Mouse (Mus musculus) MEL (cell line): ENCODE data around the gene Mllt11. TPM values are rescaled to one million over a fixed set of nuclear protein-coding genes. Genes with fewer than 3 reads are reported as not detected.

Experiments
- DNase-seq: peaks from one replicate; pipeline ENCODE4 v3.0.0; 2011; ENCODE audit warnings: low read depth, low spot score
- H3K27ac ChIP-seq: 2 replicates; pipeline ENCODE4 v1.5.1; 2012; ENCODE audit warnings: low read depth, mild to moderate bottlenecking, control low read depth, low read length, moderate library complexity; ENCODE audit not compliant: control insufficient read depth
- H3K27me3 ChIP-seq, 2 experiments: fragments of 150-350 bp in 1 of 2; sonication (generic) in 1 of 2; 2 replicates each; pipeline ENCODE4 v1.6.1; 2012; ENCODE audit warnings: low read length in 2 of 2, mild to moderate bottlenecking in 2 of 2, improper control_type of control experiment in 1 of 2, moderate library complexity in 1 of 2; ENCODE audit not compliant: insufficient read depth in 2 of 2, control insufficient read depth in 1 of 2
- H3K36me3 ChIP-seq, 2 experiments: 2 replicates each; pipeline ENCODE4 v1.6.1; 2012 to 2014; ENCODE audit warnings: low read length in 2 of 2, improper control_type of control experiment in 1 of 2, inconsistent platforms in 1 of 2, mild to moderate bottlenecking in 1 of 2; ENCODE audit not compliant: insufficient read depth in 2 of 2, control insufficient read depth in 1 of 2
- H3K4me1 ChIP-seq, 2 experiments: fragments of 150-350 bp in 1 of 2; sonication (generic) in 1 of 2; 2 replicates each; pipeline ENCODE4 v1.6.1; 2012; ENCODE audit warnings: low read length in 2 of 2, improper control_type of control experiment in 1 of 2, mild to moderate bottlenecking in 1 of 2; ENCODE audit not compliant: insufficient read depth in 2 of 2, control insufficient read depth in 1 of 2
- H3K4me3 ChIP-seq, 2 experiments: fragments of 150-350 bp in 1 of 2; sonication (generic) in 1 of 2; 2 replicates each; pipeline ENCODE4 v1.5.1; 2012; ENCODE audit warnings: low read depth in 2 of 2, low read length in 2 of 2, mild to moderate bottlenecking in 2 of 2, moderate library complexity in 2 of 2, control low read depth in 1 of 2, improper control_type of control experiment in 1 of 2; ENCODE audit not compliant: control insufficient read depth in 1 of 2, insufficient read depth in 1 of 2
- H3K79me2 ChIP-seq: 2 replicates; pipeline ENCODE4 v1.6.1; 2012; ENCODE audit warnings: mild to moderate bottlenecking, low read length, moderate library complexity; ENCODE audit not compliant: control insufficient read depth, poor library complexity, insufficient read depth
- H3K9ac ChIP-seq: 2 replicates; pipeline ENCODE4 v1.6.1; 2012; ENCODE audit warnings: low read depth, mild to moderate bottlenecking, control low read depth, low read length, moderate library complexity; ENCODE audit not compliant: control insufficient read depth, poor library complexity, severe bottlenecking
- H3K9me3 ChIP-seq: fragments of 150-350 bp; sonication (generic); replicated peaks from 2 replicates; pipeline ENCODE4 v1.6.1; 2012; ENCODE audit warnings: mild to moderate bottlenecking, low read length, improper control_type of control experiment, moderate library complexity; ENCODE audit not compliant: insufficient read depth
- CHD2 ChIP-seq: IDR thresholded peaks from 2 replicates; pipeline ENCODE4 v1.6.1; 2011; ENCODE audit warnings: low read length, improper control_type of control experiment
- CTCF ChIP-seq, 3 experiments: IDR thresholded peaks in 2 of 3; conservative IDR thresholded peaks in 1 of 3; 2 replicates each; pipeline ENCODE4 v1.5.1; 2011 to 2012; ENCODE audit warnings: low read length in 3 of 3, low read depth in 2 of 3, mild to moderate bottlenecking in 2 of 3, improper control_type of control experiment in 1 of 3, inconsistent platforms in 1 of 3, mixed read lengths in 1 of 3, moderate library complexity in 1 of 3; ENCODE audit not compliant: control insufficient read depth in 1 of 3, insufficient read depth in 1 of 3, poor library complexity in 1 of 3, severe bottlenecking in 1 of 3
- E2F4 ChIP-seq: IDR thresholded peaks from 2 replicates; pipeline ENCODE4 v1.6.1; 2011; ENCODE audit warnings: low read depth, low read length, improper control_type of control experiment, borderline replicate concordance
- ELF1 ChIP-seq: IDR thresholded peaks from 2 replicates; pipeline ENCODE4 v1.6.1; 2014; ENCODE audit warnings: low read depth, mild to moderate bottlenecking, inconsistent platforms, low read length, improper control_type of control experiment, moderate library complexity
- EP300 ChIP-seq, 2 experiments: IDR thresholded peaks; 2 replicates each; pipeline ENCODE4 v1.6.1; 2011; ENCODE audit warnings: improper control_type of control experiment in 2 of 2, low read length in 2 of 2, low read depth in 1 of 2, mild to moderate bottlenecking in 1 of 2
- ETS1 ChIP-seq: IDR thresholded peaks from 2 replicates; pipeline ENCODE4 v1.6.1; 2012; ENCODE audit warnings: low read depth, mild to moderate bottlenecking, inconsistent platforms, low read length, improper control_type of control experiment, moderate library complexity
- GABPA ChIP-seq: IDR thresholded peaks from 2 replicates; pipeline ENCODE4 v1.6.1; 2012; ENCODE audit warnings: low read depth, mild to moderate bottlenecking, inconsistent platforms, low read length, improper control_type of control experiment, moderate library complexity
- GATA1 ChIP-seq: IDR thresholded peaks from 2 replicates; pipeline ENCODE4 v1.6.1; 2011; ENCODE audit warnings: low read depth, low read length, improper control_type of control experiment
- HCFC1 ChIP-seq: IDR thresholded peaks from 2 replicates; pipeline ENCODE4 v1.6.1; 2012; ENCODE audit warnings: low read depth, mild to moderate bottlenecking, inconsistent platforms, low read length, improper control_type of control experiment, moderate library complexity
- MAFK ChIP-seq: IDR thresholded peaks from 2 replicates; pipeline ENCODE4 v1.6.1; 2011; ENCODE audit warnings: low read depth, mild to moderate bottlenecking, low read length, improper control_type of control experiment, borderline replicate concordance
- MAZ ChIP-seq: IDR thresholded peaks from 2 replicates; pipeline ENCODE4 v1.6.1; 2012; ENCODE audit warnings: low read depth, mild to moderate bottlenecking, inconsistent platforms, low read length, improper control_type of control experiment
- MXI1 ChIP-seq: IDR thresholded peaks from 2 replicates; pipeline ENCODE4 v1.6.1; 2011; ENCODE audit warnings: mild to moderate bottlenecking, low read depth, low read length, improper control_type of control experiment
- MYB ChIP-seq: IDR thresholded peaks from 2 replicates; pipeline ENCODE4 v1.6.1; 2011; ENCODE audit warnings: mild to moderate bottlenecking, low read depth, low read length, improper control_type of control experiment
- MYC ChIP-seq: IDR thresholded peaks from 2 replicates; pipeline ENCODE4 v1.6.1; 2011; ENCODE audit warnings: low read depth, mild to moderate bottlenecking, low read length, improper control_type of control experiment, moderate library complexity
- NELFE ChIP-seq: IDR thresholded peaks from 2 replicates; pipeline ENCODE4 v1.6.1; 2011; ENCODE audit warnings: low read depth, low read length, improper control_type of control experiment
- NRF1 ChIP-seq: IDR thresholded peaks from 2 replicates; pipeline ENCODE4 v1.6.1; 2014; ENCODE audit warnings: low read depth, mild to moderate bottlenecking, inconsistent platforms, low read length, improper control_type of control experiment, moderate library complexity; ENCODE audit not compliant: poor library complexity, insufficient read depth, severe bottlenecking
- POLR2AphosphoS5 ChIP-seq: IDR thresholded peaks from 2 replicates; pipeline ENCODE4 v1.6.1; 2012; ENCODE audit warnings: low read depth, borderline replicate concordance, mild to moderate bottlenecking, inconsistent platforms, low read length, moderate library complexity, mixed read lengths
- RAD21 ChIP-seq: IDR thresholded peaks from 2 replicates; pipeline ENCODE4 v1.6.1; 2011; ENCODE audit warnings: mild to moderate bottlenecking, low read depth, low read length, improper control_type of control experiment
- RCOR1 ChIP-seq: IDR thresholded peaks from 2 replicates; pipeline ENCODE4 v1.6.1; 2012; ENCODE audit warnings: low read depth, mild to moderate bottlenecking, inconsistent platforms, low read length, improper control_type of control experiment
- SIN3A ChIP-seq: IDR thresholded peaks from 2 replicates; pipeline ENCODE4 v1.6.1; 2012; ENCODE audit warnings: low read length, improper control_type of control experiment, inconsistent platforms
- TAL1 ChIP-seq: IDR thresholded peaks from 2 replicates; pipeline ENCODE4 v1.6.1; 2012; ENCODE audit warnings: mild to moderate bottlenecking, inconsistent platforms, low read length, moderate library complexity, mixed read lengths
- TBP ChIP-seq: IDR thresholded peaks from 2 replicates; pipeline ENCODE4 v1.8.0; 2011; ENCODE audit warnings: low read depth, low read length, improper control_type of control experiment
- TCF12 ChIP-seq: IDR thresholded peaks from 2 replicates; pipeline ENCODE4 v1.6.1; 2014; ENCODE audit warnings: low read depth, mild to moderate bottlenecking, inconsistent platforms, low read length, improper control_type of control experiment, moderate library complexity
- UBTF ChIP-seq: IDR thresholded peaks from 2 replicates; pipeline ENCODE4 v1.6.1; 2012; ENCODE audit warnings: low read depth, mild to moderate bottlenecking, inconsistent platforms, low read length, improper control_type of control experiment, moderate library complexity, borderline replicate concordance; ENCODE audit not compliant: insufficient read depth
- USF1 ChIP-seq: IDR thresholded peaks from 2 replicates; pipeline ENCODE4 v1.6.1; 2014; ENCODE audit warnings: low read depth, mild to moderate bottlenecking, inconsistent platforms, low read length, improper control_type of control experiment, moderate library complexity
- ZC3H11A ChIP-seq: IDR thresholded peaks from 2 replicates; pipeline ENCODE4 v1.6.1; 2012; ENCODE audit warnings: low read depth, mild to moderate bottlenecking, inconsistent platforms, low read length, improper control_type of control experiment
- ZKSCAN1 ChIP-seq: IDR thresholded peaks from 2 replicates; pipeline ENCODE4 v1.6.1; 2012; ENCODE audit warnings: low read depth, mild to moderate bottlenecking, inconsistent platforms, low read length, improper control_type of control experiment, moderate library complexity
- ZMIZ1 ChIP-seq: IDR thresholded peaks from 2 replicates; pipeline ENCODE4 v1.6.1; 2012; ENCODE audit warnings: low read depth, mild to moderate bottlenecking, inconsistent platforms, low read length, improper control_type of control experiment, moderate library complexity
- ZNF384 ChIP-seq: IDR thresholded peaks from 2 replicates; pipeline ENCODE4 v1.6.1; 2012; ENCODE audit warnings: low read depth, mild to moderate bottlenecking, inconsistent platforms, low read length, improper control_type of control experiment
- polyA plus RNA-seq, 2 experiments: library from polyadenylated mRNA; stranded (reverse) in 1 of 2; unstranded in 1 of 2; fragments of >175 nt in 1 of 2; fragments of >200 nt in 1 of 2; gene quantifications; 2 replicates each; pipeline versions ENCODE4 v1.2.1 to v1.2.4; 2012; ENCODE audit warnings: low replicate concordance in 2 of 2, low read depth in 1 of 2; ENCODE audit not compliant: insufficient read length in 2 of 2, insufficient read depth in 1 of 2, missing spikeins in 1 of 2
- total RNA-seq: library from RNA; depleted of rRNA; stranded (reverse); fragments of 300-350 nt; gene quantifications from 2 replicates; pipeline ENCODE4 v1.2.3, GENCODE M21; 2012

The Mllt11 gene
- total and polyA plus RNA-seq, 3 experiments = 7.3 to 24.6 TPM; not detected in 1

GRCm38 (mm10) chr3:95177583-95177982 is 54.4 kb downstream of the Mllt11 start:
- peaks cover 0 to 4% of the 10 kb centered on the region in 2 experiments; a peak in 2 of 4 replicates for H3K36me3 ChIP-seq
- H3K9me3 ChIP-seq = no peaks in the 10 kb centered on the region
- no peak for DNase-seq
- no peak overlapping the region for H3K27ac ChIP-seq
- H3K79me2 ChIP-seq = no peaks in the 10 kb centered on the region
- no peak overlapping the region for H3K4me3 ChIP-seq
- no peaks in the 10 kb centered on the region for H3K27me3 ChIP-seq
- H3K9ac ChIP-seq = no peak overlapping the region
- no peaks in the 10 kb centered on the region for H3K4me1 ChIP-seq
- no peak for TF ChIP-seq MAZ
- TF ChIP-seq NRF1 = no peak
- no peak for TF ChIP-seq ZC3H11A
- no peak for TF ChIP-seq GABPA
- no peak for TF ChIP-seq RCOR1
- TF ChIP-seq UBTF = no peak
- TF ChIP-seq POLR2AphosphoS5 = no peak
- no peak for TF ChIP-seq MYC
- TF ChIP-seq ZNF384 = no peak
- TF ChIP-seq ZKSCAN1 = no peak
- no peak for TF ChIP-seq EP300 (IDR thresholded peaks at IDR 0.05; ENCODE audit: low read depth in 1 of 2, low read length in 2 of 2)
- TF ChIP-seq TBP = no peak
- TF ChIP-seq MYB = no peak
- no peak for TF ChIP-seq GATA1
- TF ChIP-seq ELF1 = no peak
- no peak for TF ChIP-seq MXI1

- H3K9ac ChIP-seq = no peak overlapping the region
- H3K79me2 ChIP-seq = no peaks in the 10 kb centered on the region
- H3K27ac ChIP-seq = no peak overlapping the region
- no peaks in the 10 kb centered on the region for H3K27me3 ChIP-seq
- H3K4me3 ChIP-seq = no peak overlapping the region
- no peak for DNase-seq
- TF ChIP-seq HCFC1 (no peak), MAFK (no peak), ETS1 (no peak), ZMIZ1 (no peak), CHD2 (no peak), SIN3A (no peak), NELFE (no peak), ZC3H11A (no peak), RAD21 (no peak), TCF12 (no peak), TAL1 (no peak), MYB (no peak), E2F4 (no peak), TBP (no peak), MXI1 (no peak), EP300 (IDR thresholded peaks at IDR 0.05; ENCODE audit: low read depth in 1 of 2, low read length in 2 of 2) (no peak), ZKSCAN1 (no peak), GABPA (no peak), USF1 (no peak), CTCF (IDR thresholded peaks at IDR 0.05 in 2 of 3, conservative IDR thresholded peaks at IDR 0.05 in 1 of 3; ENCODE audit: control insufficient read depth in 1 of 3, insufficient read depth in 1 of 3, low read depth in 2 of 3, low read length in 3 of 3, poor library complexity in 1 of 3, severe bottlenecking in 1 of 3) (no peak)
- H3K36me3 ChIP-seq = peaks cover 0 to under 1% of the 10 kb centered on the region in 2 experiments; a peak in 2 of 4 replicates
- H3K9me3 ChIP-seq = no peaks in the 10 kb centered on the region
- H3K4me1 ChIP-seq = no peaks in the 10 kb centered on the region
Observed at GRCm38 (mm10) chr3:95176500-95176899, 55.5 kb downstream of the Mllt11 start.
